Mouse (Mus musculus): ENCODE results near the gene Golga5.
"Not testable (repeated sequence)": the region's sequence is repeated elsewhere in the genome, so short reads cannot be mapped to it uniquely, and the experiment has no call there.

Golga5 gene

DNA sequence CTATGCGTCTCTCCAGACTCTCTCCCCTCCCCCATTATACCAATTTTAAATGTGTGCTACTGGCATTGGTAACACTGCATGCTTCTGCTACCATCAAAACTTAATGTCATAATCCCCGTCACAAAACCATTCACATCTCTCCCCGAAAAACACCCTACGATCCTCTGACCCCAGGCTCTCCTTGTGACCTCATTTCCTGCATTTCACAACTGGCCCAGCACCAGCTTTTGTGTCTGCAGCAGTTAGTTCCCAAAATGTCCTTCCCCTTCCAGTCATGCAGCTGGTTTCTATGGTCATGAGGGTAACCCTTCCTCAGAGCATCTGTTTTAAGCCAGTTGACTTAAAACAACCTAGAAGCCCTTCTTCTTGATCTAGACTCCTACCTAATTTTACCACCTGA, 23.5 kb upstream of the Golga5 start:
- DNase-seq (ENCODE audit: low spot score in 2 of 2) = no peak

DNA sequence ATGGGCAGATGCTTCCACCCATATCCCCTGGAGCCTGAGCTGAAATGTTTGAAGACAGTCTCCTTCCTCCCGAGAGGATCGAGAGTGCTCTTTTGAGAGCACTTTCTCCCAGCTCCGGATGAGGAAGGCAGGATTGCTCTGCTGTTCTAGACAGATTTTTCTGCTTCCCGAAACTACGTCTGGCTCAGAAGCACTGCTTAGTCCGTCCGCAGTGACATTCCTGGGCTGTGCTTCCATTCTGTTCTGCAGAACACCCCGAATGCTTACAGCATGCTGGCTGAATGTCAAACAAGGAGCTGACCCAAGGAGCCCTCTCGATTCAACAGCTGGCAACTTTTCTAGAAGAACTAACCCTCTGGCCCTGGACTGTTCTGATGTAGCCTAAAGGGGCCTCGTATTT, 18.5 kb upstream of the Golga5 start:
- no peak for DNase-seq (ENCODE audit: low spot score in 2 of 2)

DNA sequence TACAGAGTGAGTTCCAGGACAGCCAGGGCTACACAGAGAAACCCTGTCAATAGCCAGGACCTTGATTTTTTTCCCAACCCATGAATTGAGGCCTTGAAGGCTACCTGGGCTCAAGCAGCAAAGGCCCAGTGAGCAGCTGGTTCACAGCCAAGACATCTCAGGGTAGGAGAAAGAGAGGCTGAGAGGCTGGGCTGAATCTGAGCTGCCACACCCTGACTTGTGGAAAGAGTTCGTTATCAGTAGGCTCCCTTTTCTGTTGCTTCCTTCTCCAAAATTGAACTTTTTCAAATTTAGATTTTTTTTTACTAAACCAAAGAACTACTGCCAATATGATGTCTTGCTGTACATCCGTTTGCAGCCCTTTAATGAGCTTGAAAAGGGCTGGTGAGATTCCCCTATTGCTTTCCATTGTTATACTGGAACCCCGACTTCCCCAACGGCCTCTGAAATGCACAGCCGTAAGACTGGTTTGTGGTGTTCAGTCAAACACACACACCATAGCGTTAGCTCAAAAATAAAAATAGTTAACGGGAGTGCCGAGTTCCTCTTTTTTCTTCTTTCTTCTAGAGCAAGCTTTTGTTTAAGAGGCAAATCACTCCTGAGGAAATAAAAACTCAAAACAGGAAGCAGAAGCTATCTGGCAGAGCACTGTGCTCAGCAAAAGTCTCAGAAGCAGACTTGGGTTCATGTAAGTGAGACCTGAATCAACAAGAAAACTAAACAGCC, 17.6 kb upstream of the Golga5 start:
- no peak for DNase-seq (ENCODE audit: low spot score in 2 of 2)

DNA sequence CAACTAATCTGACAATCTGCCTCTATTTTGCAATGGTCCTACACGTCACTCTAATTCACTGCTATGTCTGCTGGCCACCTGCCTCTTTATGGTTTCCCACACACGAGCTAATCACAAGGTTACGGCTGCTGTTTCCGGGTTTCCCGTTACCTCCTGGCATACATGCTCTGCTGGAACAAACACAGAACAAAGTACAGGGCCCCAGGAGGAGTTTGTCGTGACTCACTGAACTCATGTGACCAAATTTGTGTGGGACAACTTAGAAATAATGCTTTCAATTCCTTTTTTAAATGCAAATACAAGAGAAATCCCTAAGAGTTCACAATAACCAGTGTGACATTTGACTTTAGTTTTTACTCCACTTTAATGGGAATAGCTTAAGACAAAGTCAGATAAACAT, 15.4 kb upstream of the Golga5 start:
- DNase-seq (ENCODE audit: low spot score in 2 of 2) = no peak

DNA sequence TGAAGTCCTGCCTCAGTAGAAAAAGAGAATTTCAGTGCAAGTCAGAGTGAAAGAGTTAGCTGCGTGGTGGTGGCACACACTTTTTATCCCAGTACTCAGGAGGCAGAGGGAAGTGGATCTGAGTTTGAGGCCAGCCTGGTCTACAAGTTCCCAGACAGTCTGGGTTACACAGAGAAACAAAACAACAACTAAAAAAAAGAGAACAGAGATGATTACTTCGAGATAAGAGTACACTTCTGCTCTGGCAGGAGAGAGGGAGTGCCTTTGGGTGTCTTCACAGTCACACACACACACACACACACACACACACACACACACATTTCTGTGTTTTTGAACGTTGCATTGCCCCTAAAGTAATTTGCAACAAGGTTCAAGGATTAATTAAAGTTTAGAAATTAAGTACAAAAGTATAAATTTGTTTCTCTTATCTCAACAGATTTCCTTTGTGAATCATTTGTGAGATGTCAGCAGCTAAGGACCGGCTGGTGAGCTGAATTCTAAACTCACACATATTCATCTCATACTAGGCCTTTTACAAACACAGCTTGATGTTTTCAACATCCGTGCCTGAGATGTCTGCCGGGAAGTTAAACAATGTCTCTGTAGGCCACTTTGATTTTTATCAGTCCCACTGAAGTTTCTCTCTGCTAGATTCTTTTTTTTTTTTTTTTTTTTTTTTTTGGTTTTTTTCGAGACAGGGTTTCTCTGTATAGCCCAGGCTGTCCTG, 12.3 kb upstream of the Golga5 start:
- DNase-seq (ENCODE audit: low spot score in 2 of 2) = no peak

DNA sequence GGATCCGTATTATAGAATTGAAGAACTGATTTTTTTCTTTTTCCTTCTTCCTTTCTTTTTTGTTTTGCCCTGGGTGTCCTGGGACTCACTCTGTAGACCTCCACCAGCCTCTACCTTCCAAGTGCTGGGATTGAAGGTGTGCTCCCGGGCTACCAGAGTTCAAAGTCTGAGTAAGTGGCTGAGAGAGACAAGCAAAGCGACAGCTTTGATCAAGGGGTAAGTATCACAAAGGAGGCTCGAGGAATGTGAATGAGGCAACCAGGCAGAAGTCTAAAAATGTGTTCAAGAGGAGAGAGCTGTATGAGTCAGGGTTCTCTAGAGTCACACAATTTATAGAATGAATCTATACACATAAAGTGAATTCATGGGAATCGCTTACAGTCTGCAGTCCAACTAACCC, 8.9 kb upstream of the Golga5 start:
- DNase-seq (ENCODE audit: low spot score in 2 of 2) = no peak

DNA sequence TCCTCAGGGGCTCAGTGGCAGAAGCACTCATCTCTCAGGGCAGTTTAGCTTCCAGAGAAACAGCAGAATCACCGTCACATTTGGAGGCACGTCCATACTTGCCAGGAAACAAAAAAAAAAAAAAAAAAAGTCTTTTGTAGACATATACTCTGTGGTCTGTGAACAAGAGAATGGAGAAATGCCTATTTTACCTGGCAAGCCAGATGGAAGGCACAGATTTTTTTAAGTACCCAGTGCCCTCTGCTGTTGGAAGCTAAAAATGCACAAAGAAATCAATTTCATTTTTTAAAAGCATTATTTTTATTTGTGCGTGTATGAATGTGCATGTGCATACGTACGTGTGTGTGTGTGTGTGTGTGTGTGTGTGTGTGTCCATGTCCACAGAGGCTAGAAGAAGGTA, 7.8 kb upstream of the Golga5 start:
- DNase-seq (ENCODE audit: low spot score in 2 of 2) = no peak

DNA sequence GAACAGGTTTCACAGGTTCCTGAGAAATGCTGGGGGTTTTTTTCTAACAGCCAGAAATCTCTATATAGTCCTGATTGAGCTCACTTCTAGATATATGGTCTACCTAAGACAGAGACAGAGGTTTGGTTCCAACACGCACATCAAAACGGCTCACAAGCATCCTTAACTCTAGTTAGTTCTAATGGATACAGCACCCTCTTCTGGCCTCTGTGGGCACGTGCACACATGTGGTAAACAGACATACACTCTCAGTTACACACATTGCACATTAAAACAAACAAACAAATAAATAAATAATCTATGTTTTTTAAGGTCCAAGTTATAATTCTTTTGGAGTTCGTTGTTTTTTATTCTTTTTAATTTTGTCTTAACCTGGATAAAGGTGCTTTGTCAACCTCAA, 4.3 kb upstream of the Golga5 start:
- no peak for DNase-seq (ENCODE audit: low spot score in 2 of 2)

DNA sequence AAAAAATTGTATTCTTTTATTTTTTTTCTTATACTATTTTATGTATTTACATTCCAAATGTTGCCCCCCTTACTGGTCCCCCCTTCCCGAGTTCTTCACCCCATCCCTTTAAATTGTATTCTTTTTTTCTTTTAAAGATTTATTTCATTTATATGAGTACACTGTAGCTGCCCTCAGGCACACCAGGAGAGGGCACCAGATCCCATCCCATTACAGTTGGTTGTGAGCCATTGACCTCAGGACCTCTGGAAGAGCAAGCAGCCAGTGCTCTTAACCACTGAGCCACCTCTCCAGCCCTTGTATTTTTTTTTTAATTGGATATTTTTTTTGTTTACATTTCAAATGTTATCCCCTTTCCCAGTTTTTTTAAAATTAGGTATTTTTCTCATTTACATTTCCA, 799 bp upstream of the Golga5 start:
- no peak for DNase-seq (ENCODE audit: low spot score in 2 of 2)

DNA sequence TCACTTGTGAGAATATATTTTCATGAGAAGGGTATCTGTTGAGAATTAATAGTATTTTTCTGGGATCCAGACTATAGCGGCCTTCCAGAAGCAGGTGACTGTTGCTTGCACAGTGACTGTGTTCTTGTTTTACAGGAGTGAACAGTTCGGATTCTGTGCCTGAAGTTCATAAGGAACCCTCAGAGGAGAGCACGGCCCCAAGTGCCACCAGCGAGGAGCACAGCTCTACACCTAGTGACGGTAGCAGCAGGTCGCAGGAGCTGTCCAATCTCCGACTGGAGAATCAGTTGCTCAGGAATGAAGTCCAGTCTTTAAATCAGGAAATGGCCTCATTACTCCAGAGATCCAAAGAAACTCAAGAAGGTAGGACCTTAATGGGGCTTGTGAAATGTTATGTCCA, 5.5 kb downstream of the Golga5 start:
- DNase-seq (ENCODE audit: low spot score in 2 of 2) = no peak

DNA sequence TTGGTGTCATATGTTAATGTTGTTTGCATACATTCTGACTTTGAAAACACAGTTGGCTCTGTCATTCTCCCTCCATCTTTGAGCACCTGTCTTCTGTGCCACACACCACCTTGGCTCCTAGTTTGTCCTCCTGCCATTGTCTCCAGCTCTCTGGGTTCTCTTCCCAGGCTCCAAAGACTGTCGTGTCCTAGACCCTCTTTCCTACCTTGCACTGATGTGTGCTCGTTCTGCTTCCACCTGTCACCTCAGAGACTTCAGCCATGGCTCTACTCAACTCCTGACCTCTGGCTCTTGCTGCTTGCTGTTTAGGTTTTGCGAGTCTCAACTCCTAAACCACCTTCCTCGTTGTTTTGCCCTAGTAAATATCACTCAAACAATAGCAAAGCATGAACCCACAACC, 11.5 kb downstream of the Golga5 start:
- DNase-seq (ENCODE audit: low spot score in 2 of 2) = no peak

DNA sequence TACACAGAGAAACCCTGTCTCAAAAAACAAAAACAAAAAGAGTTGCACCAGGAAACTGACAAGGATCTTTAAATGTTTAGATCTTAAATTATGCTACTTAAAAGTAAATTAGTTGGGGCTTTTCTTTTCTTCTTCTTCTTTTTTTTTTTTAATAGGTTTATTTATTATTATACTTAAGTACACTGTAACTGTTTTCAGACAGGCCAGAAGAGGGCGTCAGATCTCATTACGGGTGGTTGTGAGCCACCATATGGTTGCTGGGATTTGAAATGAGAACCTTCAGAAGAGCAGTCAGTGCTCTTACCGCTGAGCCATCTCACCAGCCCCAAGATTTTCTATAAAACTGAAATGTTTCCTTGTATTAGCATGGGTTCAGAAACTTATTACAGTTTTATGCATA, 16.0 kb downstream of the Golga5 start:
- DNase-seq (ENCODE audit: low spot score in 2 of 2) = no peak

DNA sequence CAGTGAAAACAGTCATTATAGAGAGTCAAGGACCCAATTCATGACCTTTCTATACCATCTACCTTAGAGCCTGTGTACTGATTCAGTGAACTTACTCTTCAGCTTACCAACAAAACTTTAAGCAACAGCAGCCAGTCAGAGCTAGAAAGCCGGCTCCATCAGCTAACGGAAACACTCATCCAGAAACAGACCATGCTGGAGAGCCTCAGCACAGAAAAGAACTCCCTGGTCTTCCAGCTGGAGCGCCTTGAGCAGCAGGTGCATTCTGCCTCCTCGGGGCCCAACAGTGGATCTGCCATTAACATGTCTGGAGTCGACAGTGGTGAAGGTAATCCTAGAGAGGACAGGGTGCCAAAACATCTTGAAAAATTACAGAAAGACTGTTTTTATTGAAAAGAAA, 23.0 kb downstream of the Golga5 start:
- no peak for DNase-seq (ENCODE audit: low spot score in 2 of 2)

DNA sequence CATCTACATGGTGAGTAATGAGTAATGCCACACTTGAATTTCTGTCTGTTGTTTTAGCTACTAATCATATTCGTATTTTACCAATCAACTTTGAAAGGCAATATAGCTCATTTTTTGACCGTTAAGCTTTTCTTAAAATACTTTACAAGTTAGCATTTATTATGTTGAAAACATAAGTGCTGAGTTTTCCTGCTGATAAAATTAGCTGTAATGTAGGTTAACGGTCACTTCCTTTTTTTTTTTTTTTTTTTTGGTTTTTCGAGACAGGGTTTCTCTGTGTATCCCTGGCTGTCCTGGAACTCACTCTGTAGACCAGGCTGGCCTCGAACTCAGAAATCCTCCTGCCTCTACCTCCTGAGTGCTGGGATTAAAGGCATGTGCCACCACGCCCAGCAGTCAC, 26.8 kb downstream of the Golga5 start:
- DNase-seq (ENCODE audit: low spot score in 2 of 2) = not testable (repeated sequence)

DNA sequence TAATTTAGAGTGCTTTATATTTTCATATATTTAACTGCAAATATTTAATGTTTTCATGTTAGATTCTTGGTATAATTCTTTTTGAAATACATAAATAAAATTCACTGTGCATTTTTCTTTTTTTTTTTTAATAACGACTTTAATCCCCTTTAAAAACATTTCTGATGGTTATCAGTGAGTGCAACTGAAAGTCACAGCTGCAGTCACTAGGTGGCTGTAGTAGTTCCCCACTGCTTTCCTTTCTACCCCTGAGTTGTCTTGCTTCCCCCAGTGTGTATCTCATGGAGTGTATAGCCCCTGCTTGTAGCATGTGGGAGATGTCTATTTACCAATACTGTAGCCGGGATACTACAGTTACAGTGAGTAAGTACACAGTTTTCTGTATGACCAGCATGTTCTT, 29.0 kb downstream of the Golga5 start:
- DNase-seq (ENCODE audit: low spot score in 2 of 2) = no peak

DNA sequence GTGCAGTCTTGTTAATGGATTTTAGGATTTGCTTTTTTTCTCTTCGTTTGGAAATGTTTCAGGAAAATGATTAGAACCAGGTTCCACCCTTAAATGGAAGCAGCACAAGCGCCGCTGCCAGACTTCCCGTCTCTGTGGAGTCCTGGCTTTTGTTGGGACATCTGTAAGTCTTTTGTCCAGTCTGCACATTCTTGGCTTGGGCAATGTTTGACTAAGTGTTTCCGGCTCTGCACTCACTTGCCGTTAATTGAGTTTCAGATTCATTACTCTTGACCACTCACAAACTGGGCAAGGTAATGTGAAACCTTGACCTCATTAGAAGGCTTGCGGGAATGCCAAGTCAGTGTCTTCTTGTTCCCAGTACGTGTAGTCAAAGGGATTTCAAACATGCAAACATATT, 29.8 kb downstream of the Golga5 start:
- no peak for DNase-seq (ENCODE audit: low spot score in 2 of 2)

DNA sequence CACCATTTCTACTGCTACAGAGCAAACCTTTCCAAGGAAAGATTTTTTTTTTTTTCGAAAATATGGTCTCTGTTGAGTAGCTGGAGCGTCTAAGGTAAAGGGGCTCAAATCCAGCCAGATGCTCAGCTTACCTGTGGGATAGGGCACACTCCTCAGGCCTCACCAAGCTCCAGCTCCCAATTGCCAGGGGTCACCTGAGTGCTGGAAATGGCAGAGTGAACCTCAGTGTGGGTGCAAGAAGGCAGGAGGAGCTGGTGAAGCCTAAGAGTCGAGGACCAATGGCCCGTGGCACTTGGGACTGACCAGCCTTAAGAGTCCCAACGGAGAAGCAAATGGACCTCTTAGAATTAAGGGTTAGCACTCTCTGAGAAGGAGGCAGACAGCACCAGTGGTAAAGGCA, 30.3 kb downstream of the Golga5 start:
- no peak for DNase-seq (ENCODE audit: low spot score in 2 of 2)

DNA sequence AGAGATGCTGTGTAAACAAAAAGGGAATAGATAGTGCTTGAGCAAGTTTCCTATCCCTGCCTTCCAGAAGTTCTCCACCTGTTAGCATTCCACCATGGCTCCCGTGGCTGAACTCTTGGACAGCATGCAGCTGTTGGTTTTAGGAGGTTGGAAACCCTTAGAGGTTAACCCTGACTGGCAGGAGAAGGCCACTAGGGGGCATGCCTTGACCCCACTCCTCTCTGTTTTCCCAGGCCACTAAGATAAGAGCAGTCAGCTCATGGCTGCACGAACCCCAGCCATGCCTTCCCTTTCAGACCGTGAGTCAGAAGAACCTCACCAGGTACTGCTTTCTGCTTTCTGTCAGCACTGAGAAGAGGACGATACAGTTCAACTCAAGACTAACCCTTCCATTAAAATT, 30.8 kb downstream of the Golga5 start:
- DNase-seq (ENCODE audit: low spot score in 2 of 2) = no peak

DNA sequence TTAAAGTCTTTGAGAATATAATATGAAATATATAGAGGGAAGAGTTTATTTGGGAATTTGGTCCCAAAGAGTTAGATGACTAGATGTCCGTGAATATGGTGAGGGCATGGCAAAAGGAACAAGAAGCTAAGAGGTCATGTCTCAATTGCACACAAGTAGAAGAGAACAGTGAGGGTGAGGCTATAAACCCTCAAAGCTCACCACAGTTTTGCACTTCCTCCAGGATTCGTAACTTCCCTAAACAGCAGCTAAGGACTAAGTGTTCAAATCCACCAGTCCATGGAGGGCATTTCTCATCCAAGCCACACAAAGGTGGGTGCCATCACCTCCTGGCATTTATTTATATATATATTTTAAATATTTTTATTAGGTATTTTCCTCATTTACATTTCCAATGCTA, 32.1 kb downstream of the Golga5 start:
- DNase-seq (ENCODE audit: low spot score in 2 of 2) = no peak

DNA sequence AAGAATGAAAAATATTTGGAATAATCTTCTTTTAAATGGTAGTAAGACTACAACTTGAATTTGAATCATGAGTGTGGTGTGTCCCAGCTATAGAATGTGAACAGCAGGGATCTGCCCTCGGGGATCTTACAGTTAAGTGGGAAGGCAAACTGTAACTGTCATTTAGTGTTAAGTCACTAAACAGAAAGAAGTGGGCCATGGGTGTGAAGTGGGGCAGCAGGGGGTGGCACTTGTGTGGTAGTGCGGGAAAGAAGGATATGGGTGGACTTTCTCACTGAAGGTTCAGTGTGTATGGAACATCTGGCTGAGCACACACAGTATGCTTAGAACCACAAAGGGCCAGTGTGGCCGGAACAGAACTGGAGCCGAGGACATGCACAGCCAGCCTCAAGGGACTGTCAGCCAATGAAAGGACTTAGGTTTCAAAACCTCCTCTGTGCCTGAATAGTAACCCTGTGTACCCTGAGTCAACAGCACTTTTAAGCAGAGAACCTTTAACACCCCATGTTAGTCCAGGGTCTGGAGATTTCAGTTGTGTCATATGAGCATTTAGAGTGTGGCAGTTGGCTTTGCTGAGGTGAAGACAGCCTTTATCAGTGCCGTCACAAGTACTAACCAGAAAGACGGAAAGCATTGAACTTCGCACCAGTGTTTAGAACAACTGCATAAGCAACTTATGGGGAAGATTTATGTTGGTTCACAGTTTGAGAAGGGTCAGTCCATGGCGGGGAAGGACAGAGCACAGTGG, 33.1 kb downstream of the Golga5 start:
- DNase-seq (ENCODE audit: low spot score in 2 of 2) = no peak

DNA sequence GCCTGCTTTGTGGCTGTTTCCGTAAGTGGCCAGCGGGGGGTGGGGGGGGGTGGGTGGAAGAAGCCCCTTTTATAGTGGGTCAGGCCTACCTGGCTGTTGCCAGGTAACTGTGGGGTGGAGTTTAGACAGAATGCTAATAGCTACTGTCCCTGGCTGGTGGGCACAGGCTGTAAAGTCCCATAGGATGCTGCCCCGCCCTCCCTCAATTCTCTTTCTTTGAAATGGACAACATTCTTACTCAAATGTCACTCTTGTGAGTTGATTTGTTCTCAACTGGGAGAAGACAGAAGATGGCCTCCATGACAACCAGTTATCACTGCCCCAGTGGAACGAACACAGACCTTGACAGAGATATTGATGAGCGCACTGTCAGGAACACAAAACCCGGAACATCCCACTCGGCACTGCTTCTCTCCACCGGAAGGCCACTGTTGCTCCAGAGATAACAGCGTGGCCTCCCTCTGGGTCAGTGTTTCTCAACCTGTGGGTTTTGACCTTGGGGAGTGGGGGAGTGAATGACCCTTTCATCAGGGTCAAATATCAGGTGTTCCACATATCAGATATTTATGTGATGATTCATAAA, 36.3 kb downstream of the Golga5 start:
- DNase-seq (ENCODE audit: low spot score in 2 of 2) = no peak

DNA sequence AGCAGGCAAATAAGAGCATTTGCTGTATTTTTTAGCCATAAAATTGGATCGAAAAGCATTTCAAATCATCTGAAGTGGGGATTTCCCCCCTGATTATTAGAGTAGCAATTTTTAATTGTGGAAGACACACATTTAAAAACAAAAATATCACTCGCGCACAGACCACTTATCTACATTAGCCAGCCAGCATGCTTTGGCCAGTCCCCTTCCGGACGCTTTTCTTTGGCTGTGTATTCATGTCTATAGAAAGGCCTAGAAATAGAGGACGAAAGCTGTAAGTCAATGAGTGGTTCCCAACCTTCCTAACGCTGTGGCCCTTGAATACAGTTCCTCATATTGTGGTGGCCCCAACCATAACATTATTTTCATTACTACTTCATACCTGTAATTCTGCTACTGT, 37.0 kb downstream of the Golga5 start:
- no peak for DNase-seq (ENCODE audit: low spot score in 2 of 2)

DNA sequence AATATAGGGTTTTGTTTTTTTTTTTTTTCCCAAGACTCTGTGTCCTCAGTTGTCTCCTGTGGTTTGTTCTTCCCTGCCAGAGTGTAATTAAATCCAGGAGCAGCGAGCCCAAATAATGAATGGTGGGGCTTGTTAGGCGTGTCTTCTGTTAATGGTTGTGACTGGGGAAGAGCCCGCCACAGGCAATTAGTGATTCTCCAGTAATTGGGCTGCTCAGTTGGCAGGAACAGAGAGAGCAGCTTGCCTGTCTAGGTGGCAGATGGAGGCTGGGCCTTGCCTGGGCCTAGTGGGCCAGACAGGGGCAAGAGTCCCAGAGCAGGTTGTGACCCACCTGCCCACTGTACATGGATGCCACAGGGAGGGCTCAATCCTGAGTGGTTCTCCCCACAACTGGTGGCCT, 42.4 kb downstream of the Golga5 start:
- no peak for DNase-seq (ENCODE audit: low spot score in 2 of 2)
